Mouse (Mus musculus) thymus, postnatal 25 days (tissue): ENCODE results near the gene Gm13279.
"Not testable (repeated sequence)": the region's sequence is repeated elsewhere in the genome, so short reads cannot be mapped to it uniquely, and the experiment has no call there.

Source experiments
- DNase-seq: peaks from one replicate; pipeline ENCODE4 v3.0.0; 2022

Gm13279 gene

GRCm38 (mm10) chr4:88799365-88799764 lies 2.2 kb downstream of the Gm13279 start, which contains the start of gene Gm13285:
TSS of gene Gm13285 (plus strand) at chr4:88799665.
- DNase-seq = not testable (repeated sequence)

GRCm38 (mm10) chr4:88802954-88803353 lies 5.8 kb downstream of the Gm13279 start, which contains the start of gene Gm13287:
TSS of gene Gm13287 (plus strand) at chr4:88803254.
- not testable (repeated sequence) for DNase-seq

GRCm38 (mm10) chr4:88805231-88805630 lies 8.0 kb downstream of the Gm13279 start, which contains the start of gene Gm13288:
TSS of gene Gm13288 (plus strand) at chr4:88805531.
- not testable (repeated sequence) for DNase-seq

- not testable (repeated sequence) for DNase-seq
Measured at GRCm38 (mm10) chr4:88805761-88806160, 8.6 kb downstream of the Gm13279 start.

- DNase-seq = no peak
Measured at GRCm38 (mm10) chr4:88815928-88816327, 18.7 kb downstream of the Gm13279 start, which contains the start of gene Ifna7. TSS of gene Ifna7 (plus strand) at chr4:88816228.

GRCm38 (mm10) chr4:88819659-88820058 lies 22.5 kb downstream of the Gm13279 start, which contains the start of gene Ifna11:
TSS of gene Ifna11 (plus strand) at chr4:88819959.
- DNase-seq = no peak

- peak; percentile 25 for DNase-seq
Measured at GRCm38 (mm10) chr4:88822995-88823394, 25.8 kb downstream of the Gm13279 start.

GRCm38 (mm10) chr4:88827116-88827515 lies 29.9 kb downstream of the Gm13279 start, which contains the start of gene Ifna6:
TSS of gene Ifna6 (plus strand) at chr4:88827416.
- not testable (repeated sequence) for DNase-seq

- DNase-seq = peak; percentile 54
Measured at GRCm38 (mm10) chr4:88830523-88830922, 33.3 kb downstream of the Gm13279 start.

GRCm38 (mm10) chr4:88835225-88835624 lies 38.0 kb downstream of the Gm13279 start, which contains the start of gene Ifna5:
TSS of gene Ifna5 (plus strand) at chr4:88835525.
- DNase-seq = not testable (repeated sequence)

- peak; percentile 9 for DNase-seq
Measured at GRCm38 (mm10) chr4:88838828-88839227, 41.6 kb downstream of the Gm13279 start.

- no peak for DNase-seq
Measured at GRCm38 (mm10) chr4:88840058-88840457, 42.9 kb downstream of the Gm13279 start.

- DNase-seq = no peak
Measured at GRCm38 (mm10) chr4:88841438-88841911, 44.3 kb downstream of the Gm13279 start, which contains the start of gene Ifna4. TSS of gene Ifna4 (plus strand) at chr4:88841861.

GRCm38 (mm10) chr4:88845334-88845733 lies 48.1 kb downstream of the Gm13279 start:
- no peak for DNase-seq
